25 mouse cellular contexts compared by ENCODE assay signal in genomic region chr1:88879367-88879766, GRCm38 (mm10).
"Had no signal": no experiment of that assay in that cellular context is flagged by ENCODE, and none has a peak within 500 bp of the region (broad histone marks: within the 10 kb centered on the region; RNA-seq: fewer than 3 reads in every experiment).

No protein-coding gene starts in this region.

- H3K27ac ChIP-seq: gastrocnemius, adult 2 months; heart, adult 2 months; hindbrain, embryonic 10.5 days; hindbrain, embryonic 12.5 days; hindbrain, embryonic 14.5 days; layer of hippocampus, adult 2 months; left cerebral cortex, adult 2 months; limb, embryonic 10.5 days; limb, embryonic 12.5 days; liver, embryonic 13.5 days had no signal

- H3K36me3 ChIP-seq: heart, embryonic 12.5 days; hindbrain, embryonic 10.5 days; hindbrain, embryonic 12.5 days; limb, embryonic 10.5 days; limb, embryonic 12.5 days; liver, embryonic 13.5 days had no signal

- H3K4me1 ChIP-seq: heart, embryonic 12.5 days; hindbrain, embryonic 10.5 days; hindbrain, embryonic 12.5 days; limb, embryonic 10.5 days; limb, embryonic 12.5 days; liver, embryonic 13.5 days had no signal

- H3K4me3 ChIP-seq: gastrocnemius, adult 2 months; heart, adult 2 months; heart, embryonic 12.5 days; hindbrain, embryonic 10.5 days; hindbrain, embryonic 12.5 days; layer of hippocampus, adult 2 months; left cerebral cortex, adult 2 months; limb, embryonic 10.5 days; limb, embryonic 12.5 days; liver, embryonic 13.5 days had no signal

- H3K9ac ChIP-seq: heart, embryonic 12.5 days; hindbrain, embryonic 12.5 days; hindbrain, embryonic 14.5 days; limb, embryonic 12.5 days; liver, embryonic 13.5 days had no signal

- ATAC-seq: hindbrain, embryonic 16.5 days; inflammation-experienced regulatory T-cells, adult 6 months; intestine, embryonic 16.5 days had no signal

- H3K9me3 ChIP-seq: heart, embryonic 12.5 days; hindbrain, embryonic 10.5 days; hindbrain, embryonic 12.5 days; limb, embryonic 10.5 days; liver, embryonic 13.5 days had no signal

- H3K27me3 ChIP-seq: heart, embryonic 12.5 days; hindbrain, embryonic 12.5 days; limb, embryonic 12.5 days; liver, embryonic 13.5 days had no signal

- H3K4me2 ChIP-seq: heart, embryonic 12.5 days; hindbrain, embryonic 12.5 days; hindbrain, embryonic 14.5 days; limb, embryonic 12.5 days; liver, embryonic 11.5 days; liver, embryonic 13.5 days had no signal

- DNase-seq: gastrocnemius, adult 2 months; gastrocnemius, postnatal 10 days; gastrocnemius, postnatal 25 days; heart, adult 2 months; heart, postnatal 10 days; heart, postnatal 4 days; kidney, adult 18-20 months; kidney, adult 8-10 months; kidney, postnatal 10 days; kidney, postnatal 25 days; kidney, postnatal 4 days; liver; liver, embryonic 13.5 days had no signal
